Mouse (Mus musculus): Measurements from ENCODE around the gene Eefsec. TPM values are rescaled to one million over a fixed set of nuclear protein-coding genes. Genes with fewer than 3 reads are reported as not detected.
A peak's percentile ranks its signal among the peaks of the same experiment; 100 is the strongest.

The Eefsec gene
- polyA plus RNA-seq, 1 experiment from 2014 or later = 27.3 TPM

- Histone ChIP-seq H3K4me3 (replicated peaks) (no peak overlapping the region), H3K9ac (replicated peaks) (no peak overlapping the region), H3K4me2 (no peak overlapping the region), H3K4me1 (peaks cover 13% of the 10 kb centered on the region), H3K27ac (replicated peaks) (no peak overlapping the region), H3K9me3 (replicated peaks) (no peaks in the 10 kb centered on the region), H3K27me3 (replicated peaks) (no peaks in the 10 kb centered on the region), H3K36me3 (no peaks in the 10 kb centered on the region)
- 51% methylated on average over 8 of the region's 8 CpGs for WGBS
- ATAC-seq (ENCODE audit: low FRiP score) = no peak; the same call in 1 of the 2 replicates
Measured at GRCm38 (mm10) chr6:88369851-88370635, 76.3 kb downstream of the Eefsec start.

DNA sequence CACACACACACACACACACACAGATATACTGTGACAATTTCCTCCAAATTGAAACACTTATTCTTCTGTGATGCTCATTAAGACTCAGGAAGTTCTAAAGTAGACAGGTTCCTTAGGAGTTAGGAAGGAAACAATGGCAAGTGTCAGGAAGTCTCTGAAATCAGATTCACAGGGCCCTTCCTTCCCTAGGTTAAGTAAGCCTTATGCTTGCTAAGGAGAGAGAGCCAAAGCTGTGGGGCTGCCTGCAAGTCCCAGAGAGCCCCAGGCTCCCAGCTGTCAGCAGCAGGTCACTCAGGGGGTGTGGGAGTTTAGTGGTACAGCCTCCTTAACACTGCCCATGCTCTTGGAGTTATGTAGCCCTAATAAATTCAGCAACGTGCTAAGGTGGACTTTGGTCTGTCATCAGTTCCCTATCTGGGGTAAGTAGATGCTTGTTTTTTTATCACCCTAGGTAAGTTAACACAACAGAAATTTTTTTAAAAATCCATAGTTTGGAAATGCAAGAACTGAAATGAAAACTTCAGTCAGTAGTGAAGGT is 82.8 kb downstream of the Eefsec start:
- no peaks in the 10 kb centered on the region for H3K9me3 ChIP-seq (replicated peaks)
- ATAC-seq (ENCODE audit: low FRiP score) = no peak
- no peak overlapping the region for H3K4me2 ChIP-seq
- H3K4me1 ChIP-seq = no peaks in the 10 kb centered on the region
- H3K9ac ChIP-seq (replicated peaks) = no peak overlapping the region
- H3K4me3 ChIP-seq (replicated peaks) = no peak overlapping the region
- 66% methylated on average over 1 of the region's 1 CpGs for WGBS
- H3K27ac ChIP-seq (replicated peaks) = no peak overlapping the region
- no peaks in the 10 kb centered on the region for H3K36me3 ChIP-seq
- no peaks in the 10 kb centered on the region for H3K27me3 ChIP-seq (replicated peaks)

GRCm38 (mm10) chr6:88361096-88361495 is 85.2 kb downstream of the Eefsec start:
- no peak for ATAC-seq (ENCODE audit: low FRiP score)
- Histone ChIP-seq H3K36me3 (no peaks in the 10 kb centered on the region), H3K4me3 (replicated peaks) (no peak overlapping the region), H3K4me2 (no peak overlapping the region), H3K9me3 (replicated peaks) (no peaks in the 10 kb centered on the region), H3K27me3 (replicated peaks) (no peaks in the 10 kb centered on the region), H3K9ac (replicated peaks) (no peak overlapping the region), H3K27ac (replicated peaks) (no peak overlapping the region), H3K4me1 (no peaks in the 10 kb centered on the region)
- 96% methylated on average over 1 of the region's 1 CpGs for WGBS

GRCm38 (mm10) chr6:88358210-88358609 is 88.1 kb downstream of the Eefsec start:
- Histone ChIP-seq H3K4me3 (replicated peaks) (no peak overlapping the region), H3K27me3 (replicated peaks) (no peaks in the 10 kb centered on the region), H3K9ac (replicated peaks) (no peak overlapping the region), H3K27ac (replicated peaks) (no peak overlapping the region), H3K36me3 (0 out of 2 replicates have a peak, but pooled peaks cover 3% of the 10 kb centered on the region), H3K4me1 (no peaks in the 10 kb centered on the region), H3K4me2 (no peak overlapping the region), H3K9me3 (replicated peaks) (no peaks in the 10 kb centered on the region)
- ATAC-seq (ENCODE audit: low FRiP score) = no peak

DNA sequence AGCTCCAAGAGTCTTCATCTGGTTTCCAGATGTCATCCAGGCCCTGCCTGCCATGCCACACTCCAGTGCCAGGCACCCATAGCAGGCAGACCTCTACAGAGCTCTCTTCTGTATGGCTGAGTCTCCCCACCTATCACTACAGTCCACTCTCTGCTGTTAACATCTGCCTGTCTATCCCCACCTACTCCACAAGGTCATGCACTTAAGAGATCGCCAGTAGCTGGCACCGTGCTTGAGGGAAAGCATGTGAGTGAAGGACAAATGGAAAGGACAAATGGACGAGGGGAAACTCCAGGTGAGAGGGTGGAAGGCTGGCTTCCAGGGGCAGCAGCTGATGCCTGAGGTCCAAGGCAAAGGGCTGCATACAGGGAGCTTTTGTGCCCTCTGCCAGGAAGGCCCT is 90.5 kb downstream of the Eefsec start:
- Histone ChIP-seq H3K4me1 (no peaks in the 10 kb centered on the region), H3K27me3 (replicated peaks) (no peaks in the 10 kb centered on the region), H3K4me3 (replicated peaks) (no peak overlapping the region), H3K36me3 (0 out of 2 replicates have a peak, but pooled peaks cover 3% of the 10 kb centered on the region), H3K9me3 (replicated peaks) (no peaks in the 10 kb centered on the region), H3K9ac (replicated peaks) (no peak overlapping the region), H3K27ac (replicated peaks) (no peak overlapping the region), H3K4me2 (no peak overlapping the region)
- no peak for ATAC-seq (ENCODE audit: low FRiP score)
- WGBS = 84% methylated on average over 3 of the region's 3 CpGs

DNA sequence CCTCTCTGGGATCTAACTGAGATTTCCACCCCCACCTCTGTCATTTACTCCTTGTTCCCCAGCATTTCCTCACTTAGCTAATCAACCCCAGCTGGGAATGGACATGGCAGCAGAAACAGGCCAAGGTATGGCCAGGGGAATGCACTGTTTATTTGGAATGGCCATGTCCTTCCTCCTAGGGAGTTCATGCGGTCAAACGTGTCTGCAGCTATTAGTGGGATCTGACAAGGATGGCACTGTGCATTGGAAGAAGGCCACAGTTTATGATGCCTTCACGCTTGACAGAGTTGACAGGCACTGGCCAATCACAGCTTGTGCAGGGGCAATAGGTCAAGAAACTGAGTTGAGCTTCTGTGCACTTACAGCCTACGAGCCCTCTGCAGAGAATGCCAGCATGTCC is 93.8 kb downstream of the Eefsec start:
- Histone ChIP-seq H3K27ac (replicated peaks) (no peak overlapping the region), H3K9ac (replicated peaks) (no peak overlapping the region), H3K36me3 (0 out of 2 replicates have a peak, but pooled peaks cover 3% of the 10 kb centered on the region), H3K27me3 (replicated peaks) (no peaks in the 10 kb centered on the region), H3K4me2 (no peak overlapping the region), H3K9me3 (replicated peaks) (no peaks in the 10 kb centered on the region), H3K4me1 (no peaks in the 10 kb centered on the region), H3K4me3 (replicated peaks) (no peak overlapping the region)
- WGBS = 48% methylated on average over 4 of the region's 4 CpGs
- ATAC-seq (ENCODE audit: low FRiP score) = no peak

DNA sequence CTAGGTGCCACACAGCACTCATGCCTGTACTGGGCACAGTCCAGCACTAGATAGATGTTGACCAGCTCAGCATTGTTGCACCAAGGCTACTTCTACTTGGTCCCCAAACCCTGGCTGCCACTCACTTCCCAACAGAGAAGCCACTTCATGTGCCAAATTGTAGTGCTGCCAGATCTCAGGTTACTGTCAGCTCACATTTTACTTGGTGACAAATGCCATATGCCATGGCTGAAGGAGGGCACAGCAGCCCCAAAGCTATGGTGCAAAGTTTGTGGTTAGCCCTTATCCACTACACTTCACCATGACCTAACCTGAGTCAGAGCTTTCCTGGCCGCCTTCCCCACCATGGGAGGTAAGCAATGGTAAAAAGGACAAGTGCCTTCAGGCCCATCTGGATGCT is 99.6 kb downstream of the Eefsec start:
- Histone ChIP-seq H3K27me3 (replicated peaks) (no peaks in the 10 kb centered on the region), H3K9me3 (replicated peaks) (no peaks in the 10 kb centered on the region)

GRCm38 (mm10) chr6:88345311-88345710 is 101.0 kb downstream of the Eefsec start:
- Histone ChIP-seq H3K4me3 (replicated peaks) (no peak overlapping the region), H3K4me1 (peaks cover 32% of the 10 kb centered on the region)
- WGBS = 49% methylated on average over 2 of the region's 2 CpGs

More for the DNA sequence above, 99.6 kb downstream of the Eefsec start:
- Histone ChIP-seq H3K4me1 (peaks cover 32% of the 10 kb centered on the region), H3K4me3 (replicated peaks) (no peak overlapping the region), H3K27ac (replicated peaks) (no peak overlapping the region), H3K9ac (replicated peaks) (no peak overlapping the region), H3K4me2 (no peak overlapping the region), H3K36me3 (no peaks in the 10 kb centered on the region)
- no peak for ATAC-seq (ENCODE audit: low FRiP score)
- WGBS = 97% methylated on average over 1 of the region's 1 CpGs

GRCm38 (mm10) chr6:88343485-88344450 is 102.6 kb downstream of the Eefsec start:
- Histone ChIP-seq H3K4me3 (replicated peaks) (no peak overlapping the region), H3K4me1 (peaks cover 32% of the 10 kb centered on the region), H3K9me3 (replicated peaks) (no peaks in the 10 kb centered on the region), H3K4me2 (peak overlapping the region; percentile 22; the same call in 1 of the 2 replicates), H3K9ac (replicated peaks) (peak overlapping the region; percentile 14; the same call in 1 of the 2 replicates), H3K36me3 (no peaks in the 10 kb centered on the region), H3K27me3 (replicated peaks) (no peaks in the 10 kb centered on the region), H3K27ac (replicated peaks) (peak overlapping the region; percentile 69)
- WGBS = 27% methylated on average over 7 of the region's 7 CpGs
- ATAC-seq (ENCODE audit: low FRiP score) = peak; percentile 89

More at GRCm38 (mm10) chr6:88345311-88345710, 101.0 kb downstream of the Eefsec start:
- Histone ChIP-seq H3K27me3 (replicated peaks) (no peaks in the 10 kb centered on the region), H3K9ac (replicated peaks) (no peak overlapping the region), H3K36me3 (no peaks in the 10 kb centered on the region), H3K4me2 (no peak overlapping the region), H3K9me3 (replicated peaks) (no peaks in the 10 kb centered on the region), H3K27ac (replicated peaks) (no peak overlapping the region)
- ATAC-seq (ENCODE audit: low FRiP score) = no peak

DNA sequence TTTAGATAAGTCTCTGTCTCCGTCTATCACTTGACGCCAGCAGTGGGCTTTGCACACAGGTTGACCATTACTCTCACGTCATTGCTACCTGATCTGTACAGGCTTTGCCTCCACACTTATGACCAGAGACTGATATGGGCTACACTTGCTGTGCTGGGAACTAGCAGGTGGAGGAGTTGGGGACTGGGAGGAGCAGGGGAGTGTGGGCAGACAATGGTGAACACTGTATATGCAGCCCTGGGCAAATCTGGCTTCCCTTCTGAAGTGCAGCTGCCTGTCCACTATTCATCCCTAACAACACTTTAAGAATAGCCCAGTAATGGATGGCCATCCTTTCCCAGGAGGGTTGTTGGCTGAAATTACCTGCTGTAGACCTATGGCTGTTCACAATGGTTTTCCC is 103.4 kb downstream of the Eefsec start:
- Histone ChIP-seq H3K4me1 (peaks cover 35% of the 10 kb centered on the region), H3K36me3 (no peaks in the 10 kb centered on the region), H3K4me3 (replicated peaks) (no peak overlapping the region), H3K27me3 (replicated peaks) (no peaks in the 10 kb centered on the region), H3K9me3 (replicated peaks) (no peaks in the 10 kb centered on the region), H3K4me2 (no peak overlapping the region), H3K9ac (replicated peaks) (no peak overlapping the region), H3K27ac (replicated peaks) (peak overlapping the region; percentile 69)
- peak; percentile 36; the same call in 1 of the 2 replicates for ATAC-seq (ENCODE audit: low FRiP score)
- 80% methylated on average over 3 of the region's 3 CpGs for WGBS

DNA sequence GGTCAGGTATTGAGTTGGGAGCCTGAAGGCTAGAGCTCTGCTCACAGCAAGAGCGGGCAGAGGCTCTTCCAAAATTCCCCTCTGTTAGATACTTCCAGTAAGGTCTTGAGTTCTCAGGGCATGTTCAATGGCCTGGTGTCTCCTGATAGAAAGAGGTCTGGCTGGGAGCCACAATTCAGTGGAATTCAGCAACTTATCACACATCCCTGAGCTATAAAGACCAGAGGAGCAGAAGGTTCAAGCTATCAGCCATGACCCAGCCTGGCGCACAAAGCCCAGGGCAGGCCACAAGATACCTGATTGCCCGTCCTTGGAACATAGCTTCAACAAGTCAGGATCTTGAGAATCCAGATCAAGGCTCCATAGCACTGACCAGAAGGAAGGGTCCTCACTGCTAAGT is 105.2 kb downstream of the Eefsec start:
- Histone ChIP-seq H3K9ac (replicated peaks) (no peak overlapping the region), H3K4me1 (peaks cover 33% of the 10 kb centered on the region), H3K9me3 (replicated peaks) (no peaks in the 10 kb centered on the region), H3K4me3 (replicated peaks) (no peak overlapping the region), H3K27ac (replicated peaks) (no peak overlapping the region), H3K4me2 (no peak overlapping the region), H3K27me3 (replicated peaks) (no peaks in the 10 kb centered on the region), H3K36me3 (no peaks in the 10 kb centered on the region)
- no peak for ATAC-seq (ENCODE audit: low FRiP score)
- WGBS = 97% methylated on average over 3 of the region's 3 CpGs

Measured in neural tube, embryonic 15.5 days (tissue).